Mouse (Mus musculus) thymus, adult 2 months (tissue): ENCODE measurements around the gene Agxt.

Experiments
- CTCF ChIP-seq: fragments of 200-500 bp; IDR thresholded peaks from 2 replicates; pipeline ENCODE4 v1.5.1; 2012; ENCODE audit warnings: mild to moderate bottlenecking, control low read depth, low read length, moderate library complexity, borderline replicate concordance; ENCODE audit not compliant: control insufficient read depth, poor library complexity, insufficient read depth; ENCODE audit errors: extremely low read depth
- POLR2A ChIP-seq: fragments of 200-500 bp; IDR thresholded peaks from 2 replicates; pipeline ENCODE4 v1.6.1; 2012; ENCODE audit warnings: mild to moderate bottlenecking, low read length, control low read depth, moderate library complexity; ENCODE audit not compliant: control insufficient read depth, poor library complexity, insufficient read depth; ENCODE audit errors: extremely low read depth

DNA sequence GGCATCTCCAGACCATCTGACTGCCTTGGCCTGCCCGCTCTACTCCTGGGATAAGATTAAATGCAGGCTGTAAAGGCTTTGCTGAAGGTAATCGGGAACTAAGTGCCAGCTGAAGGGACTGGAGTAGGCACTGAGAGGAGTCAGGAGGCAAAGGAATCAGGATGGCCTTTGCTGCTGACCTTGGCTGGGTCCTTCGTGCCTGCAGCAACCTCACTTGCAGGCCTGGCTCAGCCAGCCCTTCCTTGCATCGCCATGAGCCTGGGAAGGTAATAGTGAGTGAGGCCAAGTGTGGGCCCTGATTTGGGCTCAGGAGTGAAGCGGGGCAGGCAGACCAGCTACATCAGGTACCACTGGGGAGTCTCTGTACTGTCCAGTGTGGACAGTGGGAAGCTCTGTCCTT lies 36.1 kb upstream of the Agxt start:
- TF ChIP-seq POLR2A (no peak), CTCF (no peak)
